11 mouse cellular contexts compared by ENCODE assay signal in the genomic region with DNA sequence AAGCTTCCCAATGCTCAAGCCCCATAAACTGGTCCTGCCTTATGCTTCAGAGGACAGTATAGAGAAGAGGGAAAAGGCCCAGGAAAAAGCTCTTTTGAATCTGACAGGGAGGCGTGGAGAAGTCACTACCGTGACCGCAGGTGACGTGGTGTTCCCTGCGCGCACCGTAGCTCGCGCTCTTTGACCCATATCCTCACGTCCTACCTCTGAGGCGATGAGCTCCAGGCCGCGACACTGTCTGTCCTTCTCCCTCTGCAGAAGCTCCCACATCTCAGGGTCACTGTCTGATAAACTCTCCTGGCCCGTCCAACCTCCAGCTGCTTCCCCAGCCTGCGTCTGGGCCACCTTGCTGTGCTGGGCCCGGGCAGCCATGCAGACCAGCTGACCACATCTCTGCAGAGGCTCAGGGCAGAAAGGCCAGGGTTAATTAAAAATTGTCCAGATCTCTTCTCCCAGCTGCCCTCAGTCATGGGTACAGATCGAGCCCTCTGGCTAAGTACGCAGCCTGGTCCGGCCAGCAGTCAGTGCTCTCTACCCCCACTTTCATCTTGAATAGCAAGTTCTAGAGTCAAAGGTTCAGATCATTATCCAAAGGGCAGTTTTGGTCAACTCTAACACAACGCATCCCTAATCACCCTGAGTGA. TPM values are rescaled to one million over a fixed set of nuclear protein-coding genes. Genes with fewer than 3 reads are reported as not detected.
A peak's percentile ranks its signal among the peaks of the same experiment; 100 is the strongest.
DNase-seq lines count a peak whose midpoint lies in the region; ATAC-seq and TF ChIP-seq lines count a peak whose summit lies in the region.
"Had no signal": no experiment of that assay in that cellular context is flagged by ENCODE, and none has a peak within 500 bp of the region (broad histone marks: within the 10 kb centered on the region; RNA-seq: fewer than 3 reads in every experiment).

No protein-coding gene starts in this region.

- no peak for ATAC-seq in heart, postnatal 0 days (ENCODE audit: insufficient read depth, low read depth)
- no peak for ATAC-seq in embryonic facial prominence, embryonic 13.5 days (ENCODE audit: insufficient number of reproducible peaks, insufficient read depth, low FRiP score, low TSS enrichment, low read depth)
- ATAC-seq in kidney, embryonic 14.5 days (ENCODE audit: low FRiP score, low TSS enrichment), result 0 out of 2 replicates have a peak, but pooled peaks have one; percentile 10
- no peak for ATAC-seq in midbrain, embryonic 16.5 days
- ATAC-seq: Patski had no signal

- no peak for DNase-seq in heart, postnatal 0 days (ENCODE audit: low spot score)
- DNase-seq in heart, adult 9 months (ENCODE audit: low spot score in 2 of 2), result no peak
- no peak for DNase-seq in right cerebral cortex, adult 2 months (ENCODE audit: low spot score in 2 of 2)
- DNase-seq in ovary, adult 18-20 months (ENCODE audit: low spot score), result no peak
- no peak for DNase-seq in T-cell, adult 2 months (ENCODE audit: low spot score)
- DNase-seq: embryo, embryonic 11 days had no signal

- TF ChIP-seq CTCF in heart, postnatal 0 days (IDR thresholded peaks at IDR 0.05; ENCODE audit: low read depth), result no peak

- no peak for TF ChIP-seq EP300 in heart, postnatal 0 days (IDR thresholded peaks at IDR 0.05; ENCODE audit: low read depth)

- H3K36me3 ChIP-seq in heart, postnatal 0 days (replicated peaks; ENCODE audit: control insufficient read depth, insufficient read depth, low read length), result peaks cover 30% of the 10 kb centered on the region
- peaks cover 37% of the 10 kb centered on the region for H3K36me3 ChIP-seq in embryonic facial prominence, embryonic 13.5 days
- H3K36me3 ChIP-seq in kidney, embryonic 14.5 days (ENCODE audit: control insufficient read depth, insufficient read depth, low read length), result peaks cover 27% of the 10 kb centered on the region
- H3K36me3 ChIP-seq in midbrain, embryonic 16.5 days (ENCODE audit: control insufficient read depth, insufficient read depth, low read length), result peaks cover 4% of the 10 kb centered on the region; the same call in 1 of the 2 replicates

- H3K9ac ChIP-seq in heart, postnatal 0 days (replicated peaks; ENCODE audit: low read depth, low read length), result no peak overlapping the region
- H3K9ac ChIP-seq in embryonic facial prominence, embryonic 13.5 days, result peak overlapping the region; percentile 67
- H3K9ac ChIP-seq in kidney, embryonic 14.5 days (ENCODE audit: low read depth, low read length), result peak overlapping the region; percentile 62; the same call in 1 of the 2 replicates
- H3K9ac ChIP-seq in midbrain, embryonic 16.5 days (ENCODE audit: low read depth, low read length), result 0 out of 2 replicates have a peak overlapping the region, but pooled peaks have one; percentile 12

- H3K4me2 ChIP-seq in heart, postnatal 0 days (ENCODE audit: low read depth, low read length), result peak overlapping the region; percentile 92
- peak overlapping the region; percentile 69 for H3K4me2 ChIP-seq in embryonic facial prominence, embryonic 13.5 days
- H3K4me2 ChIP-seq in kidney, embryonic 14.5 days (replicated peaks; ENCODE audit: low read depth, low read length), result peak overlapping the region; percentile 87
- H3K4me2 ChIP-seq in midbrain, embryonic 16.5 days (ENCODE audit: low read length), result no peak overlapping the region

- peaks cover 16% of the 10 kb centered on the region for H3K4me1 ChIP-seq in heart, postnatal 0 days (ENCODE audit: control insufficient read depth, insufficient read depth)
- H3K4me1 ChIP-seq in embryonic facial prominence, embryonic 13.5 days, result peaks cover 49% of the 10 kb centered on the region
- H3K4me1 ChIP-seq in kidney, embryonic 14.5 days (ENCODE audit: control insufficient read depth, insufficient read depth, low read length), result peaks cover 32% of the 10 kb centered on the region
- peaks cover 31% of the 10 kb centered on the region for H3K4me1 ChIP-seq in midbrain, embryonic 16.5 days (ENCODE audit: control insufficient read depth, insufficient read depth, low read length)

- no peak overlapping the region for H3K27ac ChIP-seq in heart, postnatal 0 days (ENCODE audit: low read depth)
- no peak overlapping the region for H3K27ac ChIP-seq in embryonic facial prominence, embryonic 13.5 days
- H3K27ac ChIP-seq in kidney, embryonic 14.5 days (ENCODE audit: low read depth, low read length), result no peak overlapping the region
- no peak overlapping the region for H3K27ac ChIP-seq in midbrain, embryonic 16.5 days (ENCODE audit: low read length)

- WGBS in heart, postnatal 0 days, result 81% methylated on average over 20 of the region's 20 CpGs
- 81% methylated on average over 20 of the region's 20 CpGs for WGBS in embryonic facial prominence, embryonic 13.5 days
- 44% methylated on average over 20 of the region's 20 CpGs for WGBS in kidney, embryonic 14.5 days
- 82% methylated on average over 20 of the region's 20 CpGs for WGBS in midbrain, embryonic 16.5 days

- H3K9me3 ChIP-seq in heart, postnatal 0 days (replicated peaks; ENCODE audit: control insufficient read depth, low read length), result no peaks in the 10 kb centered on the region
- H3K9me3 ChIP-seq in embryonic facial prominence, embryonic 13.5 days, result no peaks in the 10 kb centered on the region
- H3K9me3 ChIP-seq in kidney, embryonic 14.5 days (ENCODE audit: control insufficient read depth, low read length), result no peaks in the 10 kb centered on the region
- H3K9me3 ChIP-seq in midbrain, embryonic 16.5 days (replicated peaks; ENCODE audit: control insufficient read depth, low read length, poor library complexity, severe bottlenecking), result no peaks in the 10 kb centered on the region

- peaks cover 22% of the 10 kb centered on the region for H3K27me3 ChIP-seq in heart, postnatal 0 days (ENCODE audit: control insufficient read depth, insufficient read depth, low read length)
- peaks cover 62% of the 10 kb centered on the region for H3K27me3 ChIP-seq in embryonic facial prominence, embryonic 13.5 days
- peaks cover 30% of the 10 kb centered on the region for H3K27me3 ChIP-seq in kidney, embryonic 14.5 days (ENCODE audit: control insufficient read depth, insufficient read depth, low read length)
- H3K27me3 ChIP-seq in midbrain, embryonic 16.5 days (ENCODE audit: control insufficient read depth, insufficient read depth, low read depth, low read length), result peaks cover 11% of the 10 kb centered on the region
- H3K27me3 ChIP-seq: Patski had no signal

- no peak overlapping the region for H3K4me3 ChIP-seq in heart, postnatal 0 days (ENCODE audit: low read depth, low read length)
- peak overlapping the region; percentile 53 for H3K4me3 ChIP-seq in embryonic facial prominence, embryonic 13.5 days
- peak overlapping the region; percentile 55; the same call in 1 of the 2 replicates for H3K4me3 ChIP-seq in kidney, embryonic 14.5 days (ENCODE audit: low read length)
- H3K4me3 ChIP-seq in midbrain, embryonic 16.5 days (ENCODE audit: low read depth, low read length), result no peak overlapping the region

RNA-seq across cellular contexts. Expression of gene Shmt2, which starts 1.4 kb away (rescaled TPM):
- total RNA-seq in heart, postnatal 0 days (2014; rRNA removed; ENCODE audit: low replicate concordance), result 109 and 161 TPM in 2 replicates
- 47.9 and 51.5 TPM in 2 replicates for polyA plus RNA-seq in heart, postnatal 0 days (2015; fragmentation: Nextera tagmentation; extraction: Ambion mirVana)
- 81.7 and 92.3 TPM in 2 replicates for polyA plus RNA-seq in embryonic facial prominence, embryonic 13.5 days (2015; fragmentation: Nextera tagmentation; extraction: Ambion mirVana)
- 68.9 and 99.8 TPM in 2 replicates for polyA plus RNA-seq in kidney, embryonic 14.5 days (2014; fragmentation: Nextera tagmentation; extraction: Ambion mirVana)
- polyA plus RNA-seq in midbrain, embryonic 16.5 days (2015; fragmentation: Nextera tagmentation; extraction: Ambion mirVana), result 45.0 and 45.6 TPM in 2 replicates

RNA-seq across cellular contexts. Expression of gene Ndufa4l2, which starts 6.1 kb away (rescaled TPM):
- total RNA-seq in heart, postnatal 0 days (2014; rRNA removed; ENCODE audit: low replicate concordance), result 43.8 and 68.3 TPM in 2 replicates
- 46.4 and 47.6 TPM in 2 replicates for polyA plus RNA-seq in heart, postnatal 0 days (2015; fragmentation: Nextera tagmentation; extraction: Ambion mirVana)
- 20.0 and 32.7 TPM in 2 replicates for polyA plus RNA-seq in embryonic facial prominence, embryonic 13.5 days (2015; fragmentation: Nextera tagmentation; extraction: Ambion mirVana)
- polyA plus RNA-seq in kidney, embryonic 14.5 days (2014; fragmentation: Nextera tagmentation; extraction: Ambion mirVana), result 27.1 and 32.7 TPM in 2 replicates
- 17.6 and 19.7 TPM in 2 replicates for polyA plus RNA-seq in midbrain, embryonic 16.5 days (2015; fragmentation: Nextera tagmentation; extraction: Ambion mirVana)
- total RNA-seq: megakaryocyte-erythroid progenitor cell, adult 5-6 weeks had no signal

RNA-seq across cellular contexts. Expression of gene Nxph4, which starts 13.5 kb away (rescaled TPM):
- not detected in 2 replicates for total RNA-seq in heart, postnatal 0 days (2014; rRNA removed; ENCODE audit: low replicate concordance)
- polyA plus RNA-seq in heart, postnatal 0 days (2015; fragmentation: Nextera tagmentation; extraction: Ambion mirVana), result 0.41 and 0.49 TPM in 2 replicates
- polyA plus RNA-seq in embryonic facial prominence, embryonic 13.5 days (2015; fragmentation: Nextera tagmentation; extraction: Ambion mirVana), result 3.0 and 3.9 TPM in 2 replicates
- polyA plus RNA-seq in kidney, embryonic 14.5 days (2014; fragmentation: Nextera tagmentation; extraction: Ambion mirVana), result 0.49 and 1.2 TPM in 2 replicates
- polyA plus RNA-seq in midbrain, embryonic 16.5 days (2015; fragmentation: Nextera tagmentation; extraction: Ambion mirVana), result 62.1 and 66.7 TPM in 2 replicates
- total RNA-seq: megakaryocyte-erythroid progenitor cell, adult 5-6 weeks had no signal

RNA-seq across cellular contexts. Expression of gene Stac3, which starts 19.4 kb away (rescaled TPM):
- total RNA-seq in heart, postnatal 0 days (2014; rRNA removed; ENCODE audit: low replicate concordance), result 0.08 TPM in 1 of 2 replicates, not detected in the other
- polyA plus RNA-seq in heart, postnatal 0 days (2015; fragmentation: Nextera tagmentation; extraction: Ambion mirVana), result 0.30 TPM in 1 of 2 replicates, not detected in the other
- polyA plus RNA-seq in embryonic facial prominence, embryonic 13.5 days (2015; fragmentation: Nextera tagmentation; extraction: Ambion mirVana), result 2.0 and 3.2 TPM in 2 replicates
- 0.39 and 0.50 TPM in 2 replicates for polyA plus RNA-seq in kidney, embryonic 14.5 days (2014; fragmentation: Nextera tagmentation; extraction: Ambion mirVana)
- 1.3 and 2.1 TPM in 2 replicates for polyA plus RNA-seq in midbrain, embryonic 16.5 days (2015; fragmentation: Nextera tagmentation; extraction: Ambion mirVana)
- total RNA-seq: megakaryocyte-erythroid progenitor cell, adult 5-6 weeks had no signal

Comparison
In these comparisons a context has a peak if more than half of its experiments do, and no peak if none do; other contexts are left out.
1. H3K4me3 ChIP-seq: peak in embryonic facial prominence, embryonic 13.5 days (single experiment) and kidney, embryonic 14.5 days (single experiment); none in heart, postnatal 0 days (single experiment) and midbrain, embryonic 16.5 days (single experiment).
2. RNA of gene Nxph4, which starts 13.5 kb away (polyA plus RNA-seq): 62.1 to 66.7 TPM in midbrain, embryonic 16.5 days; 3.0 to 3.9 TPM in embryonic facial prominence, embryonic 13.5 days, 0.49 to 1.2 TPM in kidney, embryonic 14.5 days and 0.41 to 0.49 TPM in heart, postnatal 0 days; every median in the first group is over 10 times any median in the second.